Mouse (Mus musculus): Measurements from ENCODE around the gene Syt3.
A peak's percentile ranks its signal among the peaks of the same experiment; 100 is the strongest.

Gene Syt3

DNA sequence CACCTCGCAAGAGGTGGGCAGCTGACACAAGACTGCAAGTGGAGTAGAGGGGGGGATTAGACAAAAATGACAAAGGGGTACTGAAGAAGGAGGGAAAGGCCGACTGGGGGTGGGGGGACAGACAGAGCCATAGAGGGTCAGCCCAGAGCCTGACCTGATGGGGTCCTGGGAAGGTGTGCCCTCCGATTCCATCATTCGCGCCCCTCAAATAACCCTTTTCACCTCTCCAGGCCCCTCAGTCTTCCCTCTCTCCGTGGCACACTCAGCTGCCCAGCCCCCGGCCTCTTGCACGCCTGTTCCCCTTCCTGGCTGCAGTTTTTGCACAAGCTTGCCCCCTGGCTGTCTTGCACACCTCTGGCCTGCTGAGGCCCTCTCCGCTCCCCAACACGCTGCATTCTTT is 26.4 kb upstream of the Syt3 start:
- no peak for DNase-seq

DNA sequence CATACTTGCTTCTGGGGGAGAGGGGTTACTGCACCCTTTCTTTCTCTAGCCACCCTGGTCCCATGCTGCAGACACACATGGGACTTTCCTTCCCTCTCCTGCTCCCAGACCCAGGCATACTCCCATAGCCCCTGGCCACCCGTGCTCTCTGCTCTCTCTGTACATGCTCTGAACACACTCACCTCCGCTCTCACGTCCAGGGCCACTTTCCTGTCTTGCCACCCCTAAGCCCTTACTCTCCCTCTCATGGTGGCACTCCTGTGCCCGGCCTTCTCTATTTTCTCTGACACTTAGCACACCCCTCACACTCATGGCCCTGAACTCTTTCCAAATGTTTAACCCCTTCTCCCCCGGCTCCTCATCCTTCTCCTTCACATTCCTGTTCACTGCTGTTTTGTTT is 25.9 kb upstream of the Syt3 start:
- DNase-seq: peak in 1 of 2 experiments; percentile 31

DNA sequence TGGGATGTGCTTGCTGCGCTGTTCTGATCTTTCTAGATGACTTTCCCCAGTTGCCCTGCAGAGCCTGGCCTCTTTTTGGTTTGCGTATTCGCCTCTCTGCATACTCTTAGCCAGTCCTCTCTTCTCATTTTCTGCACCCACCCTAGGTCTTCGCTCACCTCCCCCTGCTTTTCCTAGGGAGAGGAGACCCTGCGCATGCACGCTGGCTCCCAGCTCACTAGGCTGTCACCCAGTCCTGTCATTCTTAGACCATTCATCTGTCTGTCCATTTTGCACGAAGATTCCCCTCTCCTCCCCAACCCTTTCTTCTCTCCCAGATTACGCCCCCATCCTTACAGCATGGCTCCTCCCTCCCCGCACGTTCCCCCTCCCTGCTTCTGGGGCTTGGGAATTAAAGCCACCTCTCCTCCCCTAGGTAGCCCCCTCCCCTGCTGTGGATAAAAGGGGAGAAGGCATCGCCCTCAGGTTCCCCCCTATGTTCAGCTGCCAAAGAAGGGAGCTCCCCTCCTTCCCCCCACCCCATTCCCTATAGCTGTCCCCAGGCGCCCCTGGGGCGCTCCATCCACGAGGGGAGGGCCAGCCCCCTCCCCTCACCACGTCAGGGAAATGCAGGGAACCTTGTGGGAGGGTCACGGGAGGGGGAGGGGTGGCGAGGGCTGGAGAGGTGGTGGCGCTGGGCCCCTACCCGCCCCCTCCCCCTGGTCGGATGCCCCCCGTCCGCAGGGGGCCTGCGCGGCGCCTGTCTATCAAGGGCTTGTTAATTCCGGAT is 24.8 kb upstream of the Syt3 start:
- peak; percentile 77 to 79 for DNase-seq

DNA sequence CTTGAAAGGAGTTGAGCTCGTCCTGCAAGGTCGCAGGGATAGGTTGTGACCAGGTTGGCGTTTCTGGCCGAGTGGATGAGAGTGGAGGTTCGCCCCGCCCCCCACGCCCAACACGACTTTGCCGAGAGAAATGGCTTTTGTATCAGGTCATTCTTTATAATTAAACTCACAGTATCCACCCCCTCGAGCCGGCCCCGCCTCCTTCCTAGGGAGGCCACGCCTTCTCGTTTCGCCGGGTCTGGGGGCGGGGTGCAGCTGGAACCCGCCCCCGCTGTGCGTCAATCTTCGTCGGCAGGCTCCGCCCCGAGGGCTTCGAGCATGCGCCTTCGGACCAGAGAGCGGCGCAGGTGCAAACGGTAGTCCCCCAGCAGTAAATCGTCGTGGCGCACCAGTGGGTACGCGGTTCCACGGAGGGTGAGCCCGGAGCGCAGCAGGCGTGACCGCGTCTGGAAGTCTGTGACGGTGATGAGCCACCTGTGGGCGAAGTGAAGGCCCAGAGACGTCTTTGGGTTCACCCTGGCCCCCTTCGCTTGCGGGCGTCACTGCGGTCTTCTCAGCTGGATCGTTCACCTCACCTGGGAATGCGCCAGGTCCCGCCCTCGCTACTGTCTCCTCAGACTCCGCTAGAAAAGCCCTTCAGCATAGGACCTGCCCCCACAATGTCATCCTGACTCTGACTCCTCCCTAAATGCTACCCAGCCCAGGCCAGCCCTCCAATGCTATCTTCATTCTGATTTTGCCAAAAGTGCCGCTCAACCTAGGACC is 23.8 kb upstream of the Syt3 start:
- DNase-seq: peak; percentile 97 to 98

DNA sequence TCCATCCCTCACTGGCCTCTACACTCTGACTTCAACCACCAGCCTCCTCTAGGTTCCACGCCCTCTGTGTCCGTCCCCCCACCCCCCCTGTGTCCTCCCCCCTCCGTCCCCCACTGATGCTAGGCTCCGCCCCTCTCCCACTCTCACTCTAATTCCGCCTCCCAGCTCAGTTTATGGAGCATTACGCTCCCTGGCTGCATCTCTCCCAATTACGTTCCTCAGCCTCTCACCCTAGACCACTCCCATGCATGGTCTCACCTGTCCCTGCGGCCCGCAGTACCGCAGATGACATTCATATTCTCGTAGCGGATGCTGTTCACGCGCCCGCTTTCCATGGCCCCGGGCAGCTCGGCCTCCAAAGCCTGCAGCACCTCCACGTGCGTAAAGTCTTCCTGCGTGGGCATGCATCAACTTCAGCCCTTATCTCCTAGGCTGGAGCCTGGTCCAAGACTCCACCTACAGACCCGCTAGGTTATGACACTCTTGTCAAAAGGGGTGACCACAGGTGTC is 23.1 kb upstream of the Syt3 start:
- DNase-seq: peak; percentile 63 to 73

DNA sequence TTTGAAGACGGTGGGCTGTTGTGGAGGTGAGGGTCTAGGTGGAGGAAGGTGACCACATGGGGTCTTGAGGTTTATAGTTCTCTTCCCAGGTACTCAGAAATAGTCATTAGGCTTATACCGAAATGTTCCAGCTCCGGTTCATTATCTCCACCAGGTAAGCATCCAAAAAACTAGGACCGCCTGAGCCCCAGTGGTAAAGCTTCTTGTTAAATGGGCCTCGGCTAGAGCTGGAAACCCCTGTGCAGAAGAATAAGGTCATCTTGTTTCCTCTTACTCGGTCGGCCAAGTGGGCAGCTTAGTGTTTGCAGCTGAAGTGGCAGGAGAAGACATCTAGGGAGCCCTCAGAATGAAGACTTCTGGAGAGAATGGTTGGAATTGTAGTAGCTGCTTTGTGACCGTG is 11.2 kb upstream of the Syt3 start:
- DNase-seq: no peak

GRCm38 (mm10) chr7:44373460-44373859 is 10.4 kb upstream of the Syt3 start:
- DNase-seq: no peak

DNA sequence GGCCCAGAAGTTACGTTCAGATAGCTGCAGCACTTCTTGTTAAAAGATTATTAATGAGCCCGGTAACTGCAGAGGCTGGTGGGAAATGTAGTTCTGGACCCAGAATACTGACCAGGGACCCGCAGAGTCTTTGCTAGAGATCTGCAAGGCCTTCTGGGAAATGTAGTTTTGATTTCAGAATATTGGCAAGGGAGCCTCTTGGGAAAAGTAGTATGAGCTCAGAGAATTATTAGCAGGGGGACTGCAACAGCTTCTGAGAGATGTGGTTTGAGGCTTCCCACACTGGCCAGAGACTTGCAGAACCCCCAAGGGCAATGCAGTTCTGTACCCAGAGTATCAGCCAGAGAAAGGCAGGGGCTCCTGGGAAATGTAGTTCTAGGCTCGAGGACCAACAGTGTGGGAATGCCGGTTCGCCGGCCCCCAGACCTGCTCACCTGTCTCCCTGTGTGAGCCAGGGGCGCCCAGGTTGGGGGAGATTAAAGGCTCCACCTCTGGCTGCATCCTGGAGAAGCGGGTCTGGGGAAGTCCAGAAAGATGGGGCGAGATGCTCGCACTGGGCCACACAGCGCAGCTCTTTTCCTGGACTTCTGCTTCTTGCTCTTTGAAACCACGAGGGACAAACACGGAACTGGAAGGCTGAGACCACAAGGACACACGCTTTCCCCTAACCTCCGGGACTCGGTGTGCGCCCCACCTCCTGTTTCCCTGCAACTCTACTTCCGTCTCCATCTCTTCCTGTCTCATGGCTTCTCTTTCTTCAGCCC is 9.8 kb upstream of the Syt3 start:
- DNase-seq: peak; percentile 84 to 86

- no peak for DNase-seq
Measured at GRCm38 (mm10) chr7:44374756-44375155, 9.1 kb upstream of the Syt3 start.

GRCm38 (mm10) chr7:44375207-44375606 is 8.7 kb upstream of the Syt3 start:
- DNase-seq: no peak

GRCm38 (mm10) chr7:44375793-44376192 is 8.1 kb upstream of the Syt3 start:
- DNase-seq: no peak

DNA sequence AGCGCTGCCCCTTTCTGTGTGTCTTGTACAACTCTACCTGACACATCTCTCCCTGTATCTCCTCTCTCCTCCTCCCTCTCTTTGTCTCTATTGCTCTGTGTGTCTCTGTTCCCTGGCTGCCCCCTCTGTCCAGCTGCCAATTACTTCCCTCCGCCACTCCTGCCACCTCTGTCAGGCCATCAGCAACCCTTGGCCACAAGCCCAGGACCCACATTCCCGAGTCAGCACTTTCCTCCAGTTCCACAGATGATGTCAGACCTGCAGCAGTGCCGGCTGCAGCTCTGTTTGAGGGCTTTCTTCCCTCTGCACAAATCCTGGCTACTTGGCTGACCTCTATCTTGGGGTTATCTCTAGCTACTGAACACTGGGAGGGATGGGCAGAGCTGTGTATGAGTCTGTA is 5.6 kb upstream of the Syt3 start:
- DNase-seq: peak in 1 of 2 experiments; percentile 58

GRCm38 (mm10) chr7:44382541-44382940 is 1.4 kb upstream of the Syt3 start:
- DNase-seq: peak; percentile 79 to 84

DNA sequence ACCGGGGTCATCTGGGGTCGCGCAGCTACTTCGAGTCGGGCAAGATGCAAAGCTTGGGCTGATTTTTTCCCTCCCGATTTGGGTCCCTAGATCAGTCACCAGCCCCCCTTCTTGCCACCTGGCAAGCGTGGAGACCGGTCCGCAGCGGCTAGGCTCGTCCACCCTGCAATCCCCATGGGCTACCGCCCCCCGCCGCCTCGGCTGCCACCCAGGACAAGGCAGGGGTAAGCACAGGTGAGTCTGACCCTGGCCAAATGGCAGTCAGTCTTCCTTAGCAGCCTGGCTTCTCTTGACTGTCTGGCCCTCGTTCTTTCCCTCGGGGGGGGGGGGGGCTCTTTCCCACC is 786 bp downstream of the Syt3 start:
- no peak for DNase-seq

DNA sequence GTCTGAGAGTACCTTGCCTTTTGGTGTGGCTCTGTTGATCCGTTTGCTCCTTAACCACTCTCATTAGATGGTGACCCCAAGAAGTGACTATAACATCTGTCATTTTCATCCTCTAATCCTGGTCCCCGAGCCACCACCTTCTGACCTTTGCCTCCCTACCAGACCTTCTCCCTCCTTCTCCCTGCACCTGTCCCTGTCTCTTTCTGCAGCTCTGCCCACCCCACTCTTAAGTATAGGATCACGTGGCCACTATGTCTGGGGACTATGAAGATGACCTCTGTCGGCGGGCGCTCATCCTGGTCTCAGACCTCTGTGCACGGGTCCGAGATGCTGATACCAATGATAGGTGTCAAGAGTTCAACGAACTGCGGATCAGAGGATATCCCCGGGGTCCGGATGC is 1.8 kb downstream of the Syt3 start, which contains the start of gene 1700008O03Rik:
Gene 1700008O03Rik, minus strand, starts transcription at position 101 of the 400 bp plus-strand sequence.
- DNase-seq: no peak

- DNase-seq: peak; percentile 95 to 96
Measured at GRCm38 (mm10) chr7:44391831-44392230, 7.9 kb downstream of the Syt3 start.

- no peak for DNase-seq
Measured at GRCm38 (mm10) chr7:44392341-44392740, 8.4 kb downstream of the Syt3 start.

- no peak for DNase-seq
Measured at GRCm38 (mm10) chr7:44393284-44393683, 9.4 kb downstream of the Syt3 start.

DNA sequence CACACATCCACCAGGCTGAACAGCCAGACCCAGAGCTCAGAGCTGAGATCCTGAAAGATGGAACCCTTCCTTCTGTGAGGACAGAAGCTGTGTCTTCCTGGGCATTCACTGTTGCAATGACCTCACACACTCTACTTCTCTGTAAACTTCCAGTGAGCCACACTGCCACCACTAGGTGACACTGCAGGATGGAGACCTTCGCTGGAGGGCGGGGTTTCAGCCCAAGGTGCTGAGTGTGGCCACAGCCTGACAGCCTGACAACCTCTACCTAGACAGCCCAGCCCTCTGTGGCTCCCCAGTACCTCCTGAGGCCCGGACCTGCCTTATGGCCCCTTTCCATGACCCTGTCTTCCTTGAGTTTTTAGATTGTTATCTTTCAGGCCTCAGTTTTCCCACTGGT is 14.7 kb downstream of the Syt3 start:
- peak; percentile 81 to 84 for DNase-seq

GRCm38 (mm10) chr7:44401673-44402072 is 17.8 kb downstream of the Syt3 start:
- DNase-seq: no peak

DNA sequence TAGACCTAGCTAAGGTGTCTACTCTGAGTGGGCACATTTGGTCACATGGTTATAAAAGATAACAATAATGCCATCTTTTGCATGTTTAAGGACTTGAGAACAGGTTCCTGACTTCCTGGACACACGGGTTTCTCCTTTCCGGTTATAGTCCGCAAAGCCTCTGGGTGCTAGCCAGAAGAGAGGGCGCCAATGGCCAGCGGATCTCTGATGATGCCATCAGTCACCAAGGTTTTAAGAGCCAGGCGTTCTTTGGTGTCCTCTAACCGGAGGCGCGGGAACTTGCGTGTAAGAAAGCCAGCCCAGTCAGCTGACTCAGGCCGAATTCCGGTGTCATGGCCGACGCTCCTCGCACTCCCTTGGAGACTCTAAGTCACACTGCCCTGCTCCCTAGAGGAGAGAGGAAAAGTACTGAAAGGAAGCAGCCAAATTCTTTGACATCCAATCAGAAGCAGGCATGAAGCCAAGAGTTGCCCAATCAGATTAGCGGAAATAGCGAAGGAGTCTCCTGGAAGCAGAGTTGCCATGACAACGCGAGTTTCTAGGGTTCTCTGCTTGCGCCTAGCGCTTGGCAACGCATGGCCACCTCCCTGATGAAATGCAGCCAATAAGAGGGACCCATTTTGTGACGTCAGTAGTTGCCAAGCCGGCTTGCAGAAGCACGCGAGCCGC is 21.6 kb downstream of the Syt3 start:
- peak; percentile 97 to 98 for DNase-seq

DNA sequence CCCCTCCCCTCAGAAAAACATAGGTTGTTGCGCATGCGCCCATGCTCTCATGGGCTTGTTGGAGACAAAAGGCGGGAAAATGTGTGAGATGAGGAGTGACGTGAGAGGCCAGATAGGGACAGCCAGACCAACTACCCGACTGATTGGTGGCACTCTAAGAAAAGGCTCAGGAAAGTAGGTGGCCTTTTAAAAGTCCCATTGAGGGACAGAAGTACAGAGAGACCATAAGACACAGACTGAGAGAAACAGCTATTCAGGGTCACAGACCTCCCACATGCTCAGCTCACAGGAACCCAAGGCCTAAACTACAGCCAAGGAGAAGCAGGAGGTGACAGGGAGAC is 22.1 kb downstream of the Syt3 start:
- DNase-seq: no peak

DNA sequence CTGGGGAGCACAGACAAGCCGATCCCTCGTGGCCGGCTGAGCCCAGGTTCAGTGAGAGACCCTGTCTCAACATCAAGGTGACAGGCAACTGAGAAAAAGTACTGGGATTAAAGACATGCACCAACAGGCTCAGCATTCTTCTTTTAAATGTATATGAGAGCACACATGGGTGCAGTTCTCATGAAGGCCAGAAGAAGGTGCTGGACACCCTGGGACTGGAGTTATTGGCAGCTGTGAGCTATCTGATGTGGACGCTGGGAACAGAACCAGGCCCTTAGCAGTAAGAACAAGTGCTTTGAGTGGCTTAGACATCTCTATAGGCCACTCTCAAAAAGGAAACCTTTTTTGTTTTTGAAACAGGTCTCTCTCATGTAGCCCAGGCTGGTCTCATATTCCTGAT is 27.2 kb downstream of the Syt3 start:
- no peak for DNase-seq

All from cerebellum, postnatal 10 days (tissue).